Mouse (Mus musculus) left cerebral cortex, adult 8-10 months (tissue): ENCODE data around the gene Plvap. TPM values are rescaled to one million over a fixed set of nuclear protein-coding genes. Genes with fewer than 3 reads are reported as not detected.

Source experiments
- total RNA-seq, 4 experiments: library from RNA; stranded (reverse); gene quantifications; 2 replicates each; pipeline ENCODE4 v1.2.4; 2022

Plvap gene
- total RNA-seq, 4 experiments from 2014 or later: 7.0 to 11.7 (median 9.6) TPM

Other genes with a start within 250 kb of the Plvap start
- gene Myo9b, start 239.0 kb downstream of the Plvap start, total RNA-seq: 10 to 100 TPM; 28.9 to 34.6 (median 29.7) TPM
- 10 to 100 TPM; 10.6 to 17.4 (median 12.4) TPM for gene Haus8, start 238.8 kb downstream of the Plvap start, total RNA-seq
- gene Use1, start 144.9 kb downstream of the Plvap start, total RNA-seq: 100 to 1,000 TPM; 125 to 140 (median 127) TPM
- 10 to 100 TPM; 13.3 to 16.5 (median 14.7) TPM for gene Ocel1, start 140.5 kb downstream of the Plvap start, total RNA-seq
- 10 to 100 TPM; 32.5 to 39.6 (median 36.7) TPM for gene Nr2f6, start 129.8 kb downstream of the Plvap start, total RNA-seq
- 1 to 10 TPM; 3.4 to 5.1 (median 3.9) TPM for gene Ushbp1, start 116.0 kb downstream of the Plvap start, total RNA-seq
- 100 to 1,000 TPM in 3 of 4 experiments, 10 to 100 TPM in 1; 96.4 to 113 (median 105) TPM for gene Babam1, start 114.9 kb downstream of the Plvap start, total RNA-seq
- under 1 TPM; 0.34 to 0.63 (median 0.41) TPM for gene Ankle1, start 105.7 kb downstream of the Plvap start, total RNA-seq
- 100 to 1,000 TPM; 255 to 290 (median 264) TPM for gene Abhd8, start 48.1 kb downstream of the Plvap start, total RNA-seq
- 10 to 100 TPM; 50.0 to 56.8 (median 53.3) TPM for gene Mrpl34, start 46.8 kb downstream of the Plvap start, total RNA-seq
- gene Dda1, start 42.6 kb downstream of the Plvap start, total RNA-seq: 10 to 100 TPM; 59.4 to 75.0 (median 64.0) TPM
- gene Ano8, start 25.8 kb downstream of the Plvap start, total RNA-seq: 10 to 100 TPM; 51.0 to 61.5 (median 60.0) TPM
- 10 to 100 TPM; 28.0 to 37.8 (median 31.0) TPM for gene Gtpbp3, start 23.6 kb downstream of the Plvap start, total RNA-seq
- gene Ccdc194, start 14.0 kb upstream of the Plvap start, total RNA-seq: not detected
- 10 to 100 TPM in 1 of 4 experiments, 1 to 10 TPM in 3; 4.1 to 11.8 (median 6.4) TPM for gene Bst2, start 25.7 kb upstream of the Plvap start, total RNA-seq
- gene Mvb12a, start 31.2 kb upstream of the Plvap start, total RNA-seq: 10 to 100 TPM; 38.0 to 44.2 (median 39.9) TPM
- gene Tmem221, start 47.1 kb upstream of the Plvap start, total RNA-seq: under 1 TPM in 2 of 4 experiments, not detected in 2; 0.27 to 0.70 TPM
- gene Nxnl1, start 54.8 kb upstream of the Plvap start, total RNA-seq: under 1 TPM in 2 of 4 experiments, not detected in 2; 0.17 to 0.21 TPM
- 100 to 1,000 TPM in 1 of 4 experiments, 10 to 100 TPM in 3; 94.4 to 105 (median 97.5) TPM for gene Slc27a1, start 57.1 kb upstream of the Plvap start, total RNA-seq
- gene Pgls, start 80.4 kb upstream of the Plvap start, total RNA-seq: 10 to 100 TPM; 28.7 to 31.1 (median 29.3) TPM
- gene Fam129c, start 85.9 kb upstream of the Plvap start, total RNA-seq: 1 to 10 TPM; 1.2 to 3.5 (median 2.3) TPM
- 10 to 100 TPM; 38.6 to 51.4 (median 45.8) TPM for gene Colgalt1, start 99.2 kb upstream of the Plvap start, total RNA-seq
- 100 to 1,000 TPM; 237 to 269 (median 246) TPM for gene Unc13a, start 160.0 kb upstream of the Plvap start, total RNA-seq
- gene Jak3, start 164.5 kb upstream of the Plvap start, total RNA-seq: 1 to 10 TPM; 4.4 to 7.3 (median 6.1) TPM
- gene Insl3, start 177.5 kb upstream of the Plvap start, total RNA-seq: 1 to 10 TPM; 1.4 to 3.2 (median 2.1) TPM
- under 1 TPM; 0.41 to 0.88 (median 0.70) TPM for gene B3gnt3, start 190.0 kb upstream of the Plvap start, total RNA-seq
- 100 to 1,000 TPM; 150 to 181 (median 159) TPM for gene Fcho1, start 214.0 kb upstream of the Plvap start, total RNA-seq